Mouse (Mus musculus): Measurements from ENCODE around the gene Ubtd1.

- TF ChIP-seq CTCF (conservative IDR thresholded peaks at IDR 0.05; ENCODE audit: low read length), result no peak
- no peak for TF ChIP-seq NANOG (IDR thresholded peaks at IDR 0.05; ENCODE audit: borderline replicate concordance, low read length)
- no peak for TF ChIP-seq POU5F1 (IDR thresholded peaks at IDR 0.05; ENCODE audit: borderline replicate concordance, low read length)
These were observed 91.2 kb downstream of the Ubtd1 start for GRCm38 (mm10) chr19:42072802-42073201.

Data from E14TG2a.4 (cell line).